Mouse (Mus musculus) heart, embryonic 15.5 days (tissue): ENCODE data around the gene Morc4. TPM values are rescaled to one million over a fixed set of nuclear protein-coding genes. Genes with fewer than 3 reads are reported as not detected.

ENCODE experiments used
- ATAC-seq: fragments of 200-750 bp; cut with Nextera tagmentation; replicated peaks from 2 replicates; pipeline ENCODE4 v1.8.0; 2017; ENCODE audit warnings: low read depth, moderate TSS enrichment; ENCODE audit not compliant: insufficient number of reproducible peaks, insufficient read depth, low FRiP score
- H3K27ac ChIP-seq: fragments of 300-500 bp; sonication (generic); 2 replicates; pipeline ENCODE4 v1.5.1; 2015; ENCODE audit warnings: mild to moderate bottlenecking, inconsistent platforms
- H3K27me3 ChIP-seq: fragments of 300-500 bp; sonication (generic); 2 replicates; pipeline ENCODE4 v1.6.1; 2015; ENCODE audit warnings: inconsistent platforms
- H3K36me3 ChIP-seq: fragments of 300-500 bp; sonication (generic); 2 replicates; pipeline ENCODE4 v1.6.1; 2015; ENCODE audit warnings: mild to moderate bottlenecking, inconsistent platforms
- H3K4me1 ChIP-seq: fragments of 300-500 bp; sonication (generic); replicated peaks from 2 replicates; pipeline ENCODE4 v1.6.1; 2015; ENCODE audit warnings: inconsistent platforms
- H3K4me2 ChIP-seq: fragments of 300-500 bp; sonication (generic); 2 replicates; pipeline ENCODE4 v1.6.1; 2015; ENCODE audit warnings: inconsistent platforms, mild to moderate bottlenecking, moderate library complexity
- H3K4me3 ChIP-seq: fragments of 300-500 bp; sonication (generic); 2 replicates; pipeline ENCODE4 v1.5.1; 2015; ENCODE audit warnings: mild to moderate bottlenecking, inconsistent platforms
- H3K9ac ChIP-seq: fragments of 300-500 bp; sonication (generic); 2 replicates; pipeline ENCODE4 v1.6.1; 2015; ENCODE audit warnings: mild to moderate bottlenecking, inconsistent platforms
- H3K9me3 ChIP-seq: fragments of 300-500 bp; sonication (generic); replicated peaks from 2 replicates; pipeline ENCODE4 v1.6.1; 2016; ENCODE audit warnings: inconsistent platforms
- WGBS: fragments of 180-500 bp; shearing (Covaris S2); methylation state at CpG from one replicate; pipeline ENCODE4 v1.1.7; 2015; ENCODE audit warnings: mixed read lengths; 5-methylcytosine and 5-hydroxymethylcytosine counted together
- polyA plus RNA-seq: library from polyadenylated mRNA; unstranded; fragments of >200 nt; fragmentation: Nextera tagmentation; extraction: Ambion mirVana; gene quantifications from 2 replicates; pipeline ENCODE4 v1.2.1, GENCODE M21; 2015

Morc4 gene
- polyA plus RNA-seq, 1 experiment from 2014 or later: 15.0 TPM

- ATAC-seq: no peak
- H3K4me3 ChIP-seq: no peak overlapping the region
- no peak overlapping the region for H3K27ac ChIP-seq
- no peaks in the 10 kb centered on the region for H3K27me3 ChIP-seq
- H3K36me3 ChIP-seq: no peaks in the 10 kb centered on the region
- WGBS: 56% methylated on average over 5 of the region's 5 CpGs
- H3K4me1 ChIP-seq: peaks cover 2% of the 10 kb centered on the region
- H3K4me2 ChIP-seq: no peak overlapping the region
- no peaks in the 10 kb centered on the region for H3K9me3 ChIP-seq
- no peak overlapping the region for H3K9ac ChIP-seq
These were observed 92.1 kb downstream of the Morc4 start for GRCm38 (mm10) chrX:139779401-139779800.

DNA sequence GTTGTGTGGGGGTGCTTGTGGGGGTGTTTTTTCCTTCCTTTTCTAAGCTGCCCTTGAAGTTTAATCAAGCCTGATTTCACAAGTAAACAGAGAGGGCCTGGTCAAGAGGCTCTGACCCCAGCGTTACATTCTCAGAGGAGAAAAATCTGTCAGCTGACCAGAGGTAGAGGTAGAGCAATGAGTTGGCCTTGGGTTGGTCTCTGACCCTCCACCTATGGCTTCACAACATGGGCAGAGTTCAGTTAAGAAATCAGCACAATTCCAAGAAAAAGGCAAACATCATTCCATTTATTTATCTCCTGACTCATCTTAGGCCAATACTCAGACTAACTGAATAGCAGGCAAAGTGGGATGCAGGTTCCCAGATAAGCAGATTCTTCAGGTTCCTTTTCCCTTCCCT lies 92.6 kb downstream of the Morc4 start:
- no peak overlapping the region for H3K4me2 ChIP-seq
- H3K9ac ChIP-seq: no peak overlapping the region
- WGBS: 73% methylated on average over 1 of the region's 1 CpGs
- H3K36me3 ChIP-seq: no peaks in the 10 kb centered on the region
- no peaks in the 10 kb centered on the region for H3K9me3 ChIP-seq
- no peak overlapping the region for H3K4me3 ChIP-seq
- no peak overlapping the region for H3K27ac ChIP-seq
- no peaks in the 10 kb centered on the region for H3K27me3 ChIP-seq
- H3K4me1 ChIP-seq: peaks cover 2% of the 10 kb centered on the region
- ATAC-seq: no peak

- Histone ChIP-seq H3K4me3 (no peak overlapping the region), H3K27me3 (no peaks in the 10 kb centered on the region), H3K36me3 (no peaks in the 10 kb centered on the region), H3K4me2 (no peak overlapping the region), H3K9me3 (no peaks in the 10 kb centered on the region), H3K27ac (no peak overlapping the region), H3K9ac (no peak overlapping the region), H3K4me1 (no peaks in the 10 kb centered on the region; the same call in none of the 2 replicates)
- 52% methylated on average over 4 of the region's 4 CpGs for WGBS
- no peak for ATAC-seq
These were observed 94.1 kb downstream of the Morc4 start for GRCm38 (mm10) chrX:139777357-139777756.

GRCm38 (mm10) chrX:139775084-139775612 lies 96.3 kb downstream of the Morc4 start:
- WGBS: 51% methylated on average over 7 of the region's 7 CpGs
- ATAC-seq: no peak
- peak overlapping the region; percentile 47; the same call in 1 of the 2 replicates for H3K4me2 ChIP-seq

DNA sequence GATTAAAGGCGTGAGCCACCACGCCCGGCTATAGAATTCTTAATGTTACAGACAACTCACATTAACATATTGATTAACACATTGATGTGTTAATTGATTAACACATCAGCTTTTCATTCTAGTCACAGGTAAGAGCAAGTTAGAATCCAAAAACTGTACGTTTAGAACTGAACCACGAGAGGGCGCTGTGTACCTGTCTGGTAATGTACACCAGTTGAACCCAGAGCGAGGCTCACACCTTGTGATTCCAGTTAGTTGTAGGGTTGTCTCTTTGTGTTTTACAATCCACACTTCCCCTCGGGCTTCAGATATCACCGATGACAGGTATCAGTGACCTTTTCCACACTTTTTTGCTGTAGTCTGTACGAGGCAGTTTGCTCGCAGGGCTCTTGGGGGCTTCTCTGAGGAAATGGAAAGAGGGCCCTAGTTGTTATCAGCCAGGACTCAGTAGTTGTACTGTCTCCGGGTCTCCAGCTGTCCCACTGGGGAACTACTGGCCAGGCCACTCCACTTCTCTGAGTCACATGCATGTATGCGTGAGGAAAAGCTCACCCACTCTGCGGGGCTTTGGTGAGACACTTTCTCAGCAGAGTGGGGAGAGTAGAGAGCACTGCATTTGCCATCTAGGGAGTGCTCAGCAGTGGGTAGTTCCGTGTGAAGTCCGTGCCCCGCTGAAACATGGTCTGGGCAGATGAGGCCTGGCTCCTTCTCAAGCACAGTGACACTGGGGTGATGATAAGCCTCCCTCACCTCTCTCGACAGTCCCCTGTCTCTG lies 97.0 kb downstream of the Morc4 start:
- Histone ChIP-seq H3K4me3 (peak overlapping the region; percentile 4; the same call in 1 of the 2 replicates), H3K27ac (no peak overlapping the region), H3K36me3 (no peaks in the 10 kb centered on the region), H3K9me3 (no peaks in the 10 kb centered on the region), H3K27me3 (no peaks in the 10 kb centered on the region), H3K9ac (no peak overlapping the region), H3K4me2 (peak overlapping the region; percentile 47), H3K4me1 (no peaks in the 10 kb centered on the region; the same call in none of the 2 replicates)
- ATAC-seq: no peak
- 20% methylated on average over 18 of the region's 18 CpGs for WGBS

More at GRCm38 (mm10) chrX:139775084-139775612, 96.3 kb downstream of the Morc4 start:
- H3K27ac ChIP-seq: no peak overlapping the region
- 0 out of 2 replicates have a peak overlapping the region, but pooled peaks have one; percentile 4 for H3K4me3 ChIP-seq
- H3K4me1 ChIP-seq: no peaks in the 10 kb centered on the region; the same call in none of the 2 replicates
- H3K9me3 ChIP-seq: no peaks in the 10 kb centered on the region
- no peaks in the 10 kb centered on the region for H3K27me3 ChIP-seq
- no peaks in the 10 kb centered on the region for H3K36me3 ChIP-seq
- no peak overlapping the region for H3K9ac ChIP-seq

Other genes with a start within 250 kb of the Morc4 start
- 2.5 and 3.0 TPM in 2 replicates for gene Tbc1d8b, start 186.7 kb downstream of the Morc4 start, polyA plus RNA-seq
- gene Gm15013, start 157.2 kb downstream of the Morc4 start, polyA plus RNA-seq: 0.26 and 0.36 TPM in 2 replicates
- gene Ripply1, start 89.3 kb downstream of the Morc4 start, polyA plus RNA-seq: not detected in 2 replicates
- 0.19 and 0.72 TPM in 2 replicates for gene Cldn2, start 70.8 kb downstream of the Morc4 start, polyA plus RNA-seq
- gene Rbm41, start 126.9 kb upstream of the Morc4 start, polyA plus RNA-seq: 4.0 and 4.2 TPM in 2 replicates
- 0.78 and 1.1 TPM in 2 replicates for gene Nup62cl, start 191.0 kb upstream of the Morc4 start, polyA plus RNA-seq
- gene Pih1h3b, start 191.2 kb upstream of the Morc4 start, polyA plus RNA-seq: not detected in 2 replicates